In the genomic region with DNA sequence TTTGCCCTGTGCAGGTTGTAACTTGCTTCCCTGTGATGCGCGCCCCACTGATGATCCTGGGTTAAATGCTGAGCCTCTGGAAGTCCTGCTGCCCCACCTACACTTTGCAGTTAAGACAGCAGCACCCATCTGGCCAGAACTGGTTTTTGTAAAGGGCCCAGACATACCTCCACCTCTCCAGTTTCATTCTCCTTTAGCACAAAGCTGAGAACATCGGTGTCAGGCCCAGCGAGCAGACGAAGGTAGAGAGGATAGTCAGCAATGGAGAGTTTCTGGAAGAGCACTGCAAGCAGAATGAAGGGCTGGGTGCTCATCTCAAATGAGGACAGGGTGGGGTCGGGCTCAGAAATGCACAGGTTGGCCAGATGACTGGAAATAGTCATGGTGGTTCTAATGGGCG, we compare ENCODE assay signal across 19 mouse cellular contexts.
"Had no signal": no experiment of that assay in that cellular context is flagged by ENCODE, and none has a peak within 500 bp of the region (broad histone marks: within the 10 kb centered on the region; RNA-seq: fewer than 3 reads in every experiment).

No protein-coding gene starts in this region.

- H3K4me3 ChIP-seq: limb, embryonic 12.5 days; liver, embryonic 12.5 days; liver, embryonic 15.5 days; lung, embryonic 15.5 days; midbrain, embryonic 12.5 days; myocyte; neural tube, embryonic 13.5 days had no signal

- ATAC-seq: liver, embryonic 12.5 days had no signal

- H3K9me3 ChIP-seq: limb, embryonic 12.5 days; liver, embryonic 12.5 days; liver, embryonic 15.5 days; lung, embryonic 15.5 days; midbrain, embryonic 12.5 days; neural tube, embryonic 13.5 days had no signal

- H3K9ac ChIP-seq: limb, embryonic 12.5 days; liver, embryonic 12.5 days; liver, embryonic 15.5 days; lung, embryonic 15.5 days; midbrain, embryonic 12.5 days; neural tube, embryonic 13.5 days had no signal

- H3K27ac ChIP-seq: limb, embryonic 12.5 days; liver, embryonic 12.5 days; liver, embryonic 15.5 days; lung, embryonic 15.5 days; midbrain, embryonic 12.5 days; neural tube, embryonic 13.5 days had no signal

- H3K4me1 ChIP-seq: lung, embryonic 15.5 days; midbrain, embryonic 12.5 days; neural tube, embryonic 13.5 days had no signal

- H3K27me3 ChIP-seq: limb, embryonic 12.5 days; liver, embryonic 12.5 days; liver, embryonic 15.5 days; lung, embryonic 15.5 days; midbrain, embryonic 12.5 days; neural tube, embryonic 13.5 days had no signal

- DNase-seq: kidney, adult 18-20 months; kidney, adult 9 months; kidney, postnatal 14 days; kidney, postnatal 4 days; liver; lung, adult 18-20 months; lung, postnatal 10 days; lung, postnatal 36 days; retina, postnatal 1 day; right cerebral cortex, postnatal 25 days; spleen, adult 18-20 months; thymus, postnatal 25 days had no signal

- H3K4me2 ChIP-seq: limb, embryonic 12.5 days; liver, embryonic 12.5 days; liver, embryonic 15.5 days; lung, embryonic 15.5 days; midbrain, embryonic 12.5 days; neural tube, embryonic 13.5 days had no signal
